Comparison of ENCODE assay signal across 9 mouse cellular contexts in the genomic region with DNA sequence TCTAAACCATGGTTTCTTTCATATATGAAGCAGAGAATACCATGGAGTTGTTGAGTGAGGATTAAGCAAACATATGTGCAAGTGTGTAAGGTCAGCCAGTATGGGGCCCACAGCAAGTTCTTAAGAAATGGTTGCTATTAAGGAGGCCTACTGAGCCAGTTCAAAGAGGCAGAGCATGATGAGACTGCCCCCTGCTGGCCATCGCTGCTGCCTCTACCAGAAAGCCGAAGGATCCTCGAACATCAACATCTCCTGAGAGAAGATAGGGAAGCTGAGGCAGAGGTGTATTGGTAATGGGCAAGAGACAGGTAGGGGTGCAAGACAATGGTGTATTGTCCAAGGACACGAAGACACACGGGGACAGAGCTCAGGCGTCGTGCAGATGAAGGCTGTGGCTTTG. TPM values are rescaled to one million over a fixed set of nuclear protein-coding genes. Genes with fewer than 3 reads are reported as not detected.
DNase-seq lines count a peak whose midpoint lies in the region; ATAC-seq lines count a peak whose summit lies in the region.
"Had no signal": no experiment of that assay in that cellular context is flagged by ENCODE, and none has a peak within 500 bp of the region (broad histone marks: within the 10 kb centered on the region; RNA-seq: fewer than 3 reads in every experiment).

No protein-coding gene starts in this region.

- H3K27me3 ChIP-seq in forebrain, embryonic 10.5 days (ENCODE audit: poor library complexity, severe bottlenecking): peaks cover 21% of the 10 kb centered on the region; the same call in 1 of the 2 replicates
- H3K27me3 ChIP-seq in forebrain, embryonic 12.5 days: no peaks in the 10 kb centered on the region
- H3K27me3 ChIP-seq in embryonic facial prominence, embryonic 11.5 days (ENCODE audit: control insufficient read depth, insufficient read depth, low read length): no peaks in the 10 kb centered on the region
- H3K27me3 ChIP-seq: neural tube, embryonic 12.5 days had no signal

- peak; percentile 60 for DNase-seq in forebrain, embryonic 10.5 days (ENCODE audit: extremely low spot score, low spot score)
- DNase-seq in urinary bladder, postnatal 14 days (ENCODE audit: low spot score): peak; percentile 51
- no peak for DNase-seq in urinary bladder, postnatal 10 days (ENCODE audit: low spot score)
- DNase-seq in embryonic facial prominence, embryonic 11.5 days (ENCODE audit: low spot score): peak; percentile 72
- DNase-seq in large intestine, adult 2 months (ENCODE audit: low read depth, low spot score): peak; percentile 16
- peak; percentile 39 for DNase-seq in lung, postnatal 10 days
- DNase-seq in testis, postnatal 14 days (ENCODE audit: low spot score): peak; percentile 24

- no peak for ATAC-seq in forebrain, embryonic 12.5 days (ENCODE audit: low FRiP score)
- no peak for ATAC-seq in embryonic facial prominence, embryonic 11.5 days (replicated peaks; ENCODE audit: insufficient number of reproducible peaks, low FRiP score, low TSS enrichment, low read depth)

- peaks cover 11% of the 10 kb centered on the region for H3K4me1 ChIP-seq in forebrain, embryonic 10.5 days
- H3K4me1 ChIP-seq in forebrain, embryonic 12.5 days: peaks cover 15% of the 10 kb centered on the region
- H3K4me1 ChIP-seq in embryonic facial prominence, embryonic 11.5 days (ENCODE audit: control insufficient read depth, insufficient read depth, low read length): no peaks in the 10 kb centered on the region

- no peak overlapping the region for H3K27ac ChIP-seq in forebrain, embryonic 10.5 days
- no peak overlapping the region for H3K27ac ChIP-seq in forebrain, embryonic 12.5 days
- no peak overlapping the region for H3K27ac ChIP-seq in embryonic facial prominence, embryonic 11.5 days (replicated peaks; ENCODE audit: low read depth, low read length)
- H3K27ac ChIP-seq: neural tube, embryonic 12.5 days had no signal

- no peak overlapping the region for H3K4me3 ChIP-seq in forebrain, embryonic 10.5 days
- H3K4me3 ChIP-seq in forebrain, embryonic 12.5 days (replicated peaks): no peak overlapping the region
- no peak overlapping the region for H3K4me3 ChIP-seq in embryonic facial prominence, embryonic 11.5 days (ENCODE audit: low read depth, low read length)
- H3K4me3 ChIP-seq: neural tube, embryonic 12.5 days had no signal

- no peak overlapping the region for H3K4me2 ChIP-seq in forebrain, embryonic 12.5 days
- no peak overlapping the region for H3K4me2 ChIP-seq in embryonic facial prominence, embryonic 11.5 days (ENCODE audit: low read depth, low read length)
- H3K4me2 ChIP-seq: neural tube, embryonic 12.5 days had no signal

- 29% methylated on average over 7 of the region's 7 CpGs for WGBS in forebrain, embryonic 10.5 days
- WGBS in forebrain, embryonic 12.5 days: 26% methylated on average over 7 of the region's 7 CpGs
- WGBS in embryonic facial prominence, embryonic 11.5 days: 24% methylated on average over 7 of the region's 7 CpGs
- WGBS in large intestine, adult 2 months: 32% methylated on average over 7 of the region's 7 CpGs

- H3K9ac ChIP-seq in forebrain, embryonic 12.5 days: no peak overlapping the region
- H3K9ac ChIP-seq in embryonic facial prominence, embryonic 11.5 days (replicated peaks; ENCODE audit: low read length): no peak overlapping the region
- H3K9ac ChIP-seq: neural tube, embryonic 12.5 days had no signal

- no peaks in the 10 kb centered on the region for H3K36me3 ChIP-seq in forebrain, embryonic 10.5 days (replicated peaks)
- H3K36me3 ChIP-seq in forebrain, embryonic 12.5 days (replicated peaks): no peaks in the 10 kb centered on the region
- no peaks in the 10 kb centered on the region for H3K36me3 ChIP-seq in embryonic facial prominence, embryonic 11.5 days (replicated peaks; ENCODE audit: control insufficient read depth, insufficient read depth, low read depth, low read length)
- H3K36me3 ChIP-seq: neural tube, embryonic 12.5 days had no signal

- no peaks in the 10 kb centered on the region for H3K9me3 ChIP-seq in forebrain, embryonic 10.5 days
- H3K9me3 ChIP-seq in forebrain, embryonic 12.5 days: no peaks in the 10 kb centered on the region
- no peaks in the 10 kb centered on the region for H3K9me3 ChIP-seq in embryonic facial prominence, embryonic 11.5 days (replicated peaks; ENCODE audit: control insufficient read depth, low read length)
- H3K9me3 ChIP-seq: neural tube, embryonic 12.5 days had no signal

RNA-seq across cellular contexts. Expression of gene Ush1c, which starts 12.1 kb away (rescaled TPM):
- 3.6 and 4.4 TPM in 2 replicates for polyA plus RNA-seq in forebrain, embryonic 10.5 days (2016; fragmentation: Nextera tagmentation; extraction: Ambion mirVana)
- 2.5 and 2.9 TPM in 2 replicates for polyA plus RNA-seq in forebrain, embryonic 12.5 days (2016; fragmentation: Nextera tagmentation; extraction: Ambion mirVana)
- 2.9 and 3.5 TPM in 2 replicates for polyA plus RNA-seq in embryonic facial prominence, embryonic 11.5 days (2014; fragmentation: Nextera tagmentation; extraction: Ambion mirVana)
- polyA plus RNA-seq in large intestine, adult 2 months (2012; rRNA removed): 94.9 and 124 TPM in 2 replicates

RNA-seq across cellular contexts. Expression of gene Otog, which starts 14.5 kb away (rescaled TPM):
- 0.07 TPM in 1 of 2 replicates, not detected in the other for polyA plus RNA-seq in forebrain, embryonic 10.5 days (2016; fragmentation: Nextera tagmentation; extraction: Ambion mirVana)
- 0.17 TPM in 1 of 2 replicates, not detected in the other for polyA plus RNA-seq in forebrain, embryonic 12.5 days (2016; fragmentation: Nextera tagmentation; extraction: Ambion mirVana)
- polyA plus RNA-seq in embryonic facial prominence, embryonic 11.5 days (2014; fragmentation: Nextera tagmentation; extraction: Ambion mirVana): 0.17 and 0.21 TPM in 2 replicates
- polyA plus RNA-seq in large intestine, adult 2 months (2012; rRNA removed): 0.09 and 0.16 TPM in 2 replicates

RNA-seq across cellular contexts. Expression of gene Abcc8, which starts 46.4 kb away (rescaled TPM):
- polyA plus RNA-seq in forebrain, embryonic 10.5 days (2016; fragmentation: Nextera tagmentation; extraction: Ambion mirVana): 1.5 TPM in 2 replicates
- polyA plus RNA-seq in forebrain, embryonic 12.5 days (2016; fragmentation: Nextera tagmentation; extraction: Ambion mirVana): 1.4 and 2.5 TPM in 2 replicates
- polyA plus RNA-seq in embryonic facial prominence, embryonic 11.5 days (2014; fragmentation: Nextera tagmentation; extraction: Ambion mirVana): 0.20 and 0.96 TPM in 2 replicates
- 1.2 and 1.6 TPM in 2 replicates for polyA plus RNA-seq in large intestine, adult 2 months (2012; rRNA removed)

Comparison
In these comparisons a context has a peak if more than half of its experiments do, and no peak if none do; other contexts are left out.
1. RNA of gene Ush1c, which starts 12.1 kb away (polyA plus RNA-seq): 94.9 to 124 TPM in large intestine, adult 2 months; 3.6 to 4.4 TPM in forebrain, embryonic 10.5 days, 2.9 to 3.5 TPM in embryonic facial prominence, embryonic 11.5 days and 2.5 to 2.9 TPM in forebrain, embryonic 12.5 days; every median in the first group is over 10 times any median in the second.